Mouse (Mus musculus): Measurements from ENCODE around the gene Relch. TPM values are rescaled to one million over a fixed set of nuclear protein-coding genes. Genes with fewer than 3 reads are reported as not detected.

The Relch gene
- polyA plus RNA-seq (2012; rRNA removed), result 22.9 and 28.6 TPM in 2 replicates
- polyA plus RNA-seq (2014; fragmentation: Nextera tagmentation; extraction: Ambion mirVana), result 24.3 and 31.8 TPM in 2 replicates

- H3K36me3 ChIP-seq (ENCODE audit: control insufficient read depth, insufficient read depth, low read length), result no peaks in the 10 kb centered on the region
- H3K9ac ChIP-seq (ENCODE audit: low read depth, low read length, severe bottlenecking), result peak within 1 kb of the TSS; percentile 90
- peak; percentile 76; the same call in 1 of the 2 replicates for TF ChIP-seq POLR2A (IDR thresholded peaks at IDR 0.05; ENCODE audit: borderline replicate concordance, extremely low read depth, insufficient read depth, insufficient read length)
- H3K27me3 ChIP-seq (ENCODE audit: control insufficient read depth, insufficient read depth, low read length), result no peaks in the 10 kb centered on the region
- ATAC-seq (ENCODE audit: low FRiP score, low read depth), result peak; percentile 99
- under 1% methylated on average over 41 of the region's 41 CpGs for WGBS
- no peaks in the 10 kb centered on the region for H3K9me3 ChIP-seq (ENCODE audit: control insufficient read depth, low read length)
- peak within 1 kb of the TSS; percentile 98 for H3K4me3 ChIP-seq (replicated peaks; ENCODE audit: low read length)
- H3K4me2 ChIP-seq (replicated peaks; ENCODE audit: low read depth, low read length, severe bottlenecking), result peak within 1 kb of the TSS; percentile 80
- DNase-seq (ENCODE audit: low spot score), result peak; percentile 100
- peaks cover 11% of the 10 kb centered on the region for H3K4me1 ChIP-seq (ENCODE audit: control insufficient read depth, insufficient read depth, low read length)
- peak within 1 kb of the TSS; percentile 71 for H3K27ac ChIP-seq (replicated peaks; ENCODE audit: low read depth, low read length)
These were observed at the start of gene Relch, which contains the start of gene Pign for GRCm38 (mm10) chr1:105663171-105663961. Relch (plus strand) TSS chr1:105663861. Pign (minus strand) TSS chr1:105663677.

GRCm38 (mm10) chr1:105630481-105630880, 33.2 kb upstream of the Relch start:
- DNase-seq (ENCODE audit: low spot score) (peak; percentile 81), ATAC-seq (ENCODE audit: low FRiP score, low read depth) (no peak)
- Histone ChIP-seq H3K4me3 (replicated peaks; ENCODE audit: low read length) (no peak overlapping the region), H3K9me3 (ENCODE audit: control insufficient read depth, low read length) (no peaks in the 10 kb centered on the region), H3K36me3 (ENCODE audit: control insufficient read depth, insufficient read depth, low read length) (no peaks in the 10 kb centered on the region), H3K27ac (replicated peaks; ENCODE audit: low read depth, low read length) (no peak overlapping the region), H3K9ac (ENCODE audit: low read depth, low read length, severe bottlenecking) (no peak overlapping the region), H3K4me2 (replicated peaks; ENCODE audit: low read depth, low read length, severe bottlenecking) (no peak overlapping the region), H3K27me3 (ENCODE audit: control insufficient read depth, insufficient read depth, low read length) (no peaks in the 10 kb centered on the region), H3K4me1 (ENCODE audit: control insufficient read depth, insufficient read depth, low read length) (no peaks in the 10 kb centered on the region)
- no peak for TF ChIP-seq POLR2A (IDR thresholded peaks at IDR 0.05; ENCODE audit: borderline replicate concordance, extremely low read depth, insufficient read depth, insufficient read length)
- WGBS, result 37% methylated on average over 3 of the region's 3 CpGs

GRCm38 (mm10) chr1:105644093-105644492, 19.6 kb upstream of the Relch start:
- TF ChIP-seq POLR2A (IDR thresholded peaks at IDR 0.05; ENCODE audit: borderline replicate concordance, extremely low read depth, insufficient read depth, insufficient read length), result no peak
- 77% methylated on average over 3 of the region's 3 CpGs for WGBS
- H3K4me2 ChIP-seq (replicated peaks; ENCODE audit: low read depth, low read length, severe bottlenecking), result no peak overlapping the region
- H3K36me3 ChIP-seq (ENCODE audit: control insufficient read depth, insufficient read depth, low read length), result peaks cover 23% of the 10 kb centered on the region
- H3K9ac ChIP-seq (ENCODE audit: low read depth, low read length, severe bottlenecking), result no peak overlapping the region
- no peaks in the 10 kb centered on the region for H3K4me1 ChIP-seq (ENCODE audit: control insufficient read depth, insufficient read depth, low read length)
- no peak overlapping the region for H3K27ac ChIP-seq (replicated peaks; ENCODE audit: low read depth, low read length)
- H3K9me3 ChIP-seq (ENCODE audit: control insufficient read depth, low read length), result no peaks in the 10 kb centered on the region
- DNase-seq (ENCODE audit: low spot score) (no peak), ATAC-seq (ENCODE audit: low FRiP score, low read depth) (no peak)
- no peak overlapping the region for H3K4me3 ChIP-seq (replicated peaks; ENCODE audit: low read length)
- no peaks in the 10 kb centered on the region for H3K27me3 ChIP-seq (ENCODE audit: control insufficient read depth, insufficient read depth, low read length)

GRCm38 (mm10) chr1:105650650-105651049, 13.0 kb upstream of the Relch start:
- Histone ChIP-seq H3K36me3 (ENCODE audit: control insufficient read depth, insufficient read depth, low read length) (peaks cover 18% of the 10 kb centered on the region), H3K9ac (ENCODE audit: low read depth, low read length, severe bottlenecking) (no peak overlapping the region), H3K4me1 (ENCODE audit: control insufficient read depth, insufficient read depth, low read length) (no peaks in the 10 kb centered on the region), H3K27me3 (ENCODE audit: control insufficient read depth, insufficient read depth, low read length) (no peaks in the 10 kb centered on the region), H3K9me3 (ENCODE audit: control insufficient read depth, low read length) (no peaks in the 10 kb centered on the region), H3K4me3 (replicated peaks; ENCODE audit: low read length) (no peak overlapping the region), H3K4me2 (replicated peaks; ENCODE audit: low read depth, low read length, severe bottlenecking) (no peak overlapping the region), H3K27ac (replicated peaks; ENCODE audit: low read depth, low read length) (no peak overlapping the region)
- ATAC-seq (ENCODE audit: low FRiP score, low read depth), result no peak
- no peak for TF ChIP-seq POLR2A (IDR thresholded peaks at IDR 0.05; ENCODE audit: borderline replicate concordance, extremely low read depth, insufficient read depth, insufficient read length)
- WGBS, result 88% methylated on average over 1 of the region's 1 CpGs
- no peak for DNase-seq (ENCODE audit: low spot score)

GRCm38 (mm10) chr1:105653981-105654380, 9.7 kb upstream of the Relch start:
- DNase-seq (ENCODE audit: low spot score) (no peak), ATAC-seq (ENCODE audit: low FRiP score, low read depth) (no peak)
- Histone ChIP-seq H3K27ac (replicated peaks; ENCODE audit: low read depth, low read length) (no peak overlapping the region), H3K4me1 (ENCODE audit: control insufficient read depth, insufficient read depth, low read length) (no peaks in the 10 kb centered on the region), H3K27me3 (ENCODE audit: control insufficient read depth, insufficient read depth, low read length) (no peaks in the 10 kb centered on the region), H3K9me3 (ENCODE audit: control insufficient read depth, low read length) (no peaks in the 10 kb centered on the region), H3K4me3 (replicated peaks; ENCODE audit: low read length) (no peak overlapping the region), H3K36me3 (ENCODE audit: control insufficient read depth, insufficient read depth, low read length) (peaks cover 14% of the 10 kb centered on the region), H3K4me2 (replicated peaks; ENCODE audit: low read depth, low read length, severe bottlenecking) (no peak overlapping the region), H3K9ac (ENCODE audit: low read depth, low read length, severe bottlenecking) (no peak overlapping the region)
- WGBS, result 94% methylated on average over 1 of the region's 1 CpGs
- no peak for TF ChIP-seq POLR2A (IDR thresholded peaks at IDR 0.05; ENCODE audit: borderline replicate concordance, extremely low read depth, insufficient read depth, insufficient read length)

All from limb, embryonic 14.5 days (tissue).